In the genomic region with DNA sequence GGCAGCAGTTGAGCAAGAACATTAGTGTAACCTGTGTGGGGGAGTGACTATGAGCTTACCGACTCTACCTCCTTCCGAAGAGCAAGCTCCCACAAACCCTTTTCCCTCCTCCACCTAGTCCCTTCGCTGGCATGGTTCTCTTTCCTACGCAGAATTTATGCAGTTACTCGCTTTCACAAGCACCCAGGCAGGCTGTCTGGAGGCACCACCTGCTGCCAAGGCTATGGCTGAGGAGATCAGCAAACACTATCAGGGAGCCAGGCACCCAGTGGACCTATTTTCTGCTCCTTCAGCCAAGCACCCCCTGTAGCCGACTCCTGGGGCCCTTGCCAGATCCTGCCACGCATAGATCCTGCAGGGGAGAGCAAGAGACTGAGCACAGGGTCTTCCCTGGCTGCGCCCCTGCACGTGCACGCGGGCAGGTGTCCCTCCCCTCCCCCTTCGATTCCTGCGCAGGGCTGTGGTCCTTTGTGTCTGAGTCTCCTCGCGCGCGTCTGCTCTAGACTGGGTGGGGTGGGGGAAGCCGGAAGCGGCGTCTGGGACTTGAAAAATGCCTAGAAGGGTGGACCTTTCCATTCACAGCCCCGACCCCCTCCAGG, we compare ENCODE assay signal across 7 mouse cellular contexts.
DNase-seq lines count a peak whose midpoint lies in the region; ATAC-seq lines count a peak whose summit lies in the region.

No protein-coding gene starts in this region.

- H3K4me2 ChIP-seq in intestine, embryonic 16.5 days (ENCODE audit: low read depth, low read length), result peak overlapping the region; percentile 78
- peak overlapping the region; percentile 62 for H3K4me2 ChIP-seq in liver, embryonic 11.5 days

- peak overlapping the region; percentile 67 for H3K27ac ChIP-seq in intestine, embryonic 16.5 days (ENCODE audit: low read length)
- H3K27ac ChIP-seq in liver, embryonic 11.5 days (ENCODE audit: low read depth, low read length), result peak overlapping the region; percentile 66

- peaks cover 26% of the 10 kb centered on the region for H3K4me1 ChIP-seq in intestine, embryonic 16.5 days (ENCODE audit: control insufficient read depth, insufficient read depth, low read length)
- peaks cover 3% of the 10 kb centered on the region; the same call in 1 of the 2 replicates for H3K4me1 ChIP-seq in liver, embryonic 11.5 days (replicated peaks; ENCODE audit: control insufficient read depth, insufficient read depth, low read length)

- peak overlapping the region; percentile 41 for H3K4me3 ChIP-seq in intestine, embryonic 16.5 days (ENCODE audit: low read length)
- H3K4me3 ChIP-seq in liver, embryonic 11.5 days (ENCODE audit: low read depth, low read length), result peak overlapping the region; percentile 34

- WGBS in intestine, embryonic 16.5 days, result 4% methylated on average over 21 of the region's 21 CpGs
- 3% methylated on average over 21 of the region's 21 CpGs for WGBS in liver, embryonic 11.5 days

- H3K36me3 ChIP-seq in intestine, embryonic 16.5 days (ENCODE audit: control insufficient read depth, insufficient read depth, low read length), result no peaks in the 10 kb centered on the region
- H3K36me3 ChIP-seq in liver, embryonic 11.5 days (ENCODE audit: control insufficient read depth, insufficient read depth, low read length), result no peaks in the 10 kb centered on the region

- peak overlapping the region; percentile 75 for H3K9ac ChIP-seq in intestine, embryonic 16.5 days (ENCODE audit: low read depth, low read length)
- H3K9ac ChIP-seq in liver, embryonic 11.5 days (ENCODE audit: low read depth, low read length), result peak overlapping the region; percentile 30; the same call in 1 of the 2 replicates

- peak; percentile 35 for DNase-seq in CD4-positive helper T cell, adult 2 months (ENCODE audit: low read depth, low spot score)
- peak; percentile 19 for DNase-seq in MN1 (ENCODE audit: low spot score)
- DNase-seq in forelimb bud, embryonic 11.5 days (ENCODE audit: low read depth, low spot score), result peak; percentile 93
- DNase-seq in liver, embryonic 11.5 days (ENCODE audit: low spot score), result peak; percentile 64
- peak; percentile 47 for DNase-seq in yolk sac, embryonic 10.5 days (ENCODE audit: low spot score)

- 0 out of 2 replicates have a peak, but pooled peaks cover 3% of the 10 kb centered on the region for H3K27me3 ChIP-seq in intestine, embryonic 16.5 days (replicated peaks; ENCODE audit: control insufficient read depth, insufficient read depth, low read length)
- H3K27me3 ChIP-seq in liver, embryonic 11.5 days (replicated peaks; ENCODE audit: control insufficient read depth, insufficient read depth, low read length), result peaks cover 6% of the 10 kb centered on the region

- H3K9me3 ChIP-seq in intestine, embryonic 16.5 days (ENCODE audit: control insufficient read depth, low read length), result no peaks in the 10 kb centered on the region
- no peaks in the 10 kb centered on the region for H3K9me3 ChIP-seq in liver, embryonic 11.5 days (ENCODE audit: control insufficient read depth, low read length)

- peak; percentile 87 for ATAC-seq in intestine, embryonic 16.5 days
- ATAC-seq in liver, embryonic 11.5 days (replicated peaks; ENCODE audit: low FRiP score), result no peak
- ATAC-seq in neutrophil, adult 5-6 weeks (ENCODE audit: extremely low read depth, insufficient number of reproducible peaks, low FRiP score, poor library complexity, severe bottlenecking), result 0 out of 2 replicates have a peak, but pooled peaks have one; percentile 16

Comparison
In these comparisons a context has a peak if more than half of its experiments do, and no peak if none do; other contexts are left out.
1. DNase-seq: peak in every context shown above with its lines; median percentile 93 in forelimb bud, embryonic 11.5 days; 64 in liver, embryonic 11.5 days; 47 in yolk sac, embryonic 10.5 days; 35 in CD4-positive helper T cell, adult 2 months; 19 in MN1.